Mouse (Mus musculus) skeletal muscle tissue, adult 2 months (tissue): ENCODE results near the gene P2rx7.

Experiments
- DNase-seq: peaks from one replicate; pipeline ENCODE4 v3.0.0-alpha.2; 2012; ENCODE audit warnings: low read depth, low spot score

Gene P2rx7

GRCm38 (mm10) chr5:122643701-122644100, at the start of gene P2rx7:
Gene P2rx7 (plus strand): TSS chr5:122643911.
- peak; percentile 44 for DNase-seq

- no peak for DNase-seq
Measured at GRCm38 (mm10) chr5:122595470-122595869, 48.2 kb upstream of the P2rx7 start.

- DNase-seq: peak; percentile 25
Measured at GRCm38 (mm10) chr5:122602233-122602632, 41.5 kb upstream of the P2rx7 start.

GRCm38 (mm10) chr5:122604894-122605293, 38.8 kb upstream of the P2rx7 start:
- no peak for DNase-seq

- no peak for DNase-seq
Measured at GRCm38 (mm10) chr5:122611651-122612050, 32.1 kb upstream of the P2rx7 start.

- peak; percentile 89 for DNase-seq
Measured at GRCm38 (mm10) chr5:122613908-122614732, 29.6 kb upstream of the P2rx7 start, which contains the start of gene Ift81. Gene Ift81 (minus strand): TSS chr5:122614518.

- no peak for DNase-seq
Measured at GRCm38 (mm10) chr5:122617718-122618117, 26.0 kb upstream of the P2rx7 start.

- DNase-seq: no peak
Measured at GRCm38 (mm10) chr5:122619686-122620296, 23.9 kb upstream of the P2rx7 start.

- DNase-seq: peak; percentile 85
Measured at GRCm38 (mm10) chr5:122621376-122621886, 22.3 kb upstream of the P2rx7 start.

GRCm38 (mm10) chr5:122622526-122622925, 21.2 kb upstream of the P2rx7 start:
- peak; percentile 44 for DNase-seq

GRCm38 (mm10) chr5:122623861-122624260, 19.9 kb upstream of the P2rx7 start:
- DNase-seq: no peak

GRCm38 (mm10) chr5:122624952-122625479, 18.7 kb upstream of the P2rx7 start:
- no peak for DNase-seq

GRCm38 (mm10) chr5:122625565-122626252, 18.0 kb upstream of the P2rx7 start:
- no peak for DNase-seq

GRCm38 (mm10) chr5:122627243-122627642, 16.5 kb upstream of the P2rx7 start:
- DNase-seq: peak; percentile 78

GRCm38 (mm10) chr5:122635228-122635627, 8.5 kb upstream of the P2rx7 start:
- DNase-seq: no peak

- DNase-seq: no peak
Measured at GRCm38 (mm10) chr5:122636308-122636707, 7.4 kb upstream of the P2rx7 start.

GRCm38 (mm10) chr5:122636958-122637357, 6.8 kb upstream of the P2rx7 start:
- no peak for DNase-seq

- DNase-seq: no peak
Measured at GRCm38 (mm10) chr5:122638296-122638695, 5.4 kb upstream of the P2rx7 start.

GRCm38 (mm10) chr5:122639517-122639916, 4.2 kb upstream of the P2rx7 start:
- no peak for DNase-seq

GRCm38 (mm10) chr5:122639986-122640385, 3.7 kb upstream of the P2rx7 start:
- no peak for DNase-seq

- DNase-seq: peak; percentile 44
Measured at GRCm38 (mm10) chr5:122644111-122644607, 448 bp downstream of the P2rx7 start.

- DNase-seq: no peak
Measured at GRCm38 (mm10) chr5:122645290-122645689, 1.6 kb downstream of the P2rx7 start.
